In the genomic region with DNA sequence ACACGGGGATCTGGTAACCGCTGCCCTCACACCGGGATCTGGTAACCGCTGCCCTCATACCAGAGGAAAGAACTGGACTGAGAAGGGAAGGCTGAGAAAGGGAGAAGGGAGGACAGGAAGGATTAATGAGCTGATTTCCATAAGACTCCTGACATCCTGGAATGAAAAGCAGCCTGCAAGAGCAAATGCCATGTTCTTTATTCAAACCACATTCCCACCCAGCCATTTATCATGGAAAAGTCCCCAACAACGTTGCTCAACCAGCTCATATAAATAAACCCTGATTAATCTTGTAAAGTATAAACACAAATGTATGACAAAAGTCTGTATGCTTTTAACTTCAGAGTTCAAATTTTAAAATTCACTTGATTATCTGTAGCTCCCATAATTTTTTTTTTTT, we compare ENCODE assay signal across 31 mouse cellular contexts.
DNase-seq lines count a peak whose midpoint lies in the region; ATAC-seq and TF ChIP-seq lines count a peak whose summit lies in the region.
"Had no signal": no experiment of that assay in that cellular context is flagged by ENCODE, and none has a peak within 500 bp of the region (broad histone marks: within the 10 kb centered on the region; RNA-seq: fewer than 3 reads in every experiment).

No protein-coding gene starts in this region.

- no peak overlapping the region for H3K4me3 ChIP-seq in kidney, embryonic 15.5 days (replicated peaks)
- no peak overlapping the region for H3K4me3 ChIP-seq in lung, embryonic 15.5 days
- H3K4me3 ChIP-seq in lung, adult 2 months (replicated peaks; ENCODE audit: extremely low read depth, low read depth, low read length), result no peak overlapping the region
- H3K4me3 ChIP-seq in macrophage (ENCODE audit: inconsistent target), result no peak overlapping the region
- no peak overlapping the region for H3K4me3 ChIP-seq in intestine, postnatal 0 days (ENCODE audit: low read depth, low read length)
- no peak overlapping the region for H3K4me3 ChIP-seq in midbrain, embryonic 15.5 days
- H3K4me3 ChIP-seq: embryonic facial prominence, embryonic 13.5 days; gastrocnemius, adult 2 months; heart, embryonic 12.5 days; hindbrain, embryonic 10.5 days; intestine, embryonic 15.5 days; layer of hippocampus, adult 2 months; limb, embryonic 12.5 days; liver, embryonic 13.5 days; neural tube, embryonic 15.5 days had no signal

- no peak for TF ChIP-seq CTCF in lung, adult 2 months (IDR thresholded peaks at IDR 0.05; ENCODE audit: insufficient read depth, low read length)
- no peak for TF ChIP-seq CTCF in intestine, postnatal 0 days (IDR thresholded peaks at IDR 0.05; ENCODE audit: low read depth)

- no peaks in the 10 kb centered on the region for H3K27me3 ChIP-seq in kidney, embryonic 15.5 days
- H3K27me3 ChIP-seq in lung, embryonic 15.5 days, result no peaks in the 10 kb centered on the region
- no peaks in the 10 kb centered on the region for H3K27me3 ChIP-seq in intestine, postnatal 0 days (replicated peaks; ENCODE audit: control insufficient read depth, insufficient read depth, low read length)
- no peaks in the 10 kb centered on the region for H3K27me3 ChIP-seq in midbrain, embryonic 15.5 days (replicated peaks)
- H3K27me3 ChIP-seq: CH12.LX; embryonic facial prominence, embryonic 13.5 days; heart, embryonic 12.5 days; intestine, embryonic 15.5 days; limb, embryonic 12.5 days; liver, embryonic 13.5 days; neural tube, embryonic 15.5 days had no signal

- no peak overlapping the region for H3K9ac ChIP-seq in kidney, embryonic 15.5 days
- H3K9ac ChIP-seq in lung, embryonic 15.5 days, result no peak overlapping the region
- no peak overlapping the region for H3K9ac ChIP-seq in intestine, postnatal 0 days (ENCODE audit: low read depth, low read length)
- H3K9ac ChIP-seq in midbrain, embryonic 15.5 days, result no peak overlapping the region
- H3K9ac ChIP-seq: embryonic facial prominence, embryonic 13.5 days; heart, embryonic 12.5 days; intestine, embryonic 15.5 days; limb, embryonic 12.5 days; liver, embryonic 13.5 days; neural tube, embryonic 15.5 days had no signal

- ATAC-seq in kidney, embryonic 15.5 days (replicated peaks; ENCODE audit: low FRiP score), result no peak
- no peak for ATAC-seq in lung, embryonic 15.5 days (ENCODE audit: borderline replicate concordance, extremely low read depth, low FRiP score, low TSS enrichment)
- ATAC-seq in intestine, postnatal 0 days, result no peak
- ATAC-seq in midbrain, embryonic 15.5 days (replicated peaks), result no peak
- ATAC-seq: forebrain, embryonic 14.5 days; hindbrain, embryonic 16.5 days; intestine, embryonic 15.5 days had no signal

- peaks cover 70% of the 10 kb centered on the region for H3K4me1 ChIP-seq in kidney, embryonic 15.5 days
- H3K4me1 ChIP-seq in lung, embryonic 15.5 days, result peaks cover 67% of the 10 kb centered on the region
- H3K4me1 ChIP-seq in lung, adult 2 months (ENCODE audit: control insufficient read depth, insufficient read depth, low read length), result peaks cover 46% of the 10 kb centered on the region
- no peaks in the 10 kb centered on the region for H3K4me1 ChIP-seq in intestine, postnatal 0 days (replicated peaks; ENCODE audit: control insufficient read depth, insufficient read depth, low read length)
- peaks cover 9% of the 10 kb centered on the region for H3K4me1 ChIP-seq in midbrain, embryonic 15.5 days

- H3K27ac ChIP-seq in kidney, embryonic 15.5 days, result peak overlapping the region; percentile 79
- peak overlapping the region; percentile 47; the same call in 1 of the 2 replicates for H3K27ac ChIP-seq in lung, embryonic 15.5 days
- peak overlapping the region; percentile 85; the same call in 1 of the 2 replicates for H3K27ac ChIP-seq in macrophage
- H3K27ac ChIP-seq in intestine, postnatal 0 days (ENCODE audit: low read depth, low read length), result no peak overlapping the region
- no peak overlapping the region for H3K27ac ChIP-seq in midbrain, embryonic 15.5 days
- H3K27ac ChIP-seq: embryonic facial prominence, embryonic 13.5 days; gastrocnemius, adult 2 months; hindbrain, embryonic 10.5 days; intestine, embryonic 15.5 days; layer of hippocampus, adult 2 months; limb, embryonic 12.5 days; liver, embryonic 13.5 days; neural tube, embryonic 15.5 days had no signal

- H3K79me2 ChIP-seq in macrophage (ENCODE audit: inconsistent target), result no peaks in the 10 kb centered on the region

- no peaks in the 10 kb centered on the region for H3K9me3 ChIP-seq in kidney, embryonic 15.5 days (replicated peaks)
- H3K9me3 ChIP-seq in lung, embryonic 15.5 days, result no peaks in the 10 kb centered on the region
- H3K9me3 ChIP-seq in intestine, postnatal 0 days (ENCODE audit: control insufficient read depth), result no peaks in the 10 kb centered on the region
- H3K9me3 ChIP-seq in midbrain, embryonic 15.5 days, result no peaks in the 10 kb centered on the region
- H3K9me3 ChIP-seq: embryonic facial prominence, embryonic 13.5 days; heart, embryonic 12.5 days; intestine, embryonic 15.5 days; limb, embryonic 12.5 days; liver, embryonic 13.5 days; neural tube, embryonic 15.5 days had no signal

- H3K36me3 ChIP-seq in kidney, embryonic 15.5 days, result no peaks in the 10 kb centered on the region; the same call in 1 of the 2 replicates
- no peaks in the 10 kb centered on the region for H3K36me3 ChIP-seq in lung, embryonic 15.5 days
- no peaks in the 10 kb centered on the region for H3K36me3 ChIP-seq in macrophage (ENCODE audit: inconsistent target)
- H3K36me3 ChIP-seq in intestine, postnatal 0 days (ENCODE audit: control insufficient read depth, insufficient read depth), result no peaks in the 10 kb centered on the region
- no peaks in the 10 kb centered on the region for H3K36me3 ChIP-seq in midbrain, embryonic 15.5 days (replicated peaks)
- H3K36me3 ChIP-seq: heart, embryonic 12.5 days; intestine, embryonic 15.5 days; neural tube, embryonic 15.5 days had no signal

- no peak for DNase-seq in kidney, postnatal 4 days
- DNase-seq in lung, adult 2 months, result no peak
- peak; percentile 19 for DNase-seq in R1 (ENCODE audit: low read depth, low spot score)
- DNase-seq: adrenal gland, postnatal 14 days; B cell, adult 2 months; cerebellum, adult 8-10 months; cerebellum, postnatal 36 days; embryo, embryonic 11 days; gastrocnemius, adult 2 months; heart, postnatal 10 days; layer of hippocampus, postnatal 36 days; liver, embryonic 13.5 days; right cerebral cortex, adult 18-20 months; thymus, adult 2 months; thymus, postnatal 4 days had no signal

- WGBS in kidney, embryonic 15.5 days, result 42% methylated on average over 5 of the region's 5 CpGs
- 61% methylated on average over 5 of the region's 5 CpGs for WGBS in lung, embryonic 15.5 days
- 74% methylated on average over 5 of the region's 5 CpGs for WGBS in lung, adult 2 months
- WGBS in macrophage (ENCODE audit: missing documents), result 96% methylated on average over 5 of the region's 5 CpGs
- WGBS in intestine, postnatal 0 days, result 87% methylated on average over 5 of the region's 5 CpGs
- WGBS in midbrain, embryonic 15.5 days, result 93% methylated on average over 5 of the region's 5 CpGs

- no peak for TF ChIP-seq POLR2A in lung, adult 2 months (IDR thresholded peaks at IDR 0.05; ENCODE audit: borderline replicate concordance, extremely low read depth, low read depth, low read length)

- no peak overlapping the region for H3K4me2 ChIP-seq in kidney, embryonic 15.5 days
- no peak overlapping the region for H3K4me2 ChIP-seq in lung, embryonic 15.5 days
- H3K4me2 ChIP-seq in intestine, postnatal 0 days (replicated peaks; ENCODE audit: low read depth), result no peak overlapping the region
- no peak overlapping the region for H3K4me2 ChIP-seq in midbrain, embryonic 15.5 days
- H3K4me2 ChIP-seq: embryonic facial prominence, embryonic 13.5 days; heart, embryonic 12.5 days; intestine, embryonic 15.5 days; limb, embryonic 12.5 days; liver, embryonic 13.5 days; midbrain, embryonic 11.5 days; neural tube, embryonic 15.5 days had no signal

Comparison
In these comparisons a context has a peak if more than half of its experiments do, and no peak if none do; other contexts are left out.
1. H3K27ac ChIP-seq: peak in kidney, embryonic 15.5 days (single experiment), lung, embryonic 15.5 days (single experiment) and macrophage (single experiment); none in intestine, postnatal 0 days (single experiment) and midbrain, embryonic 15.5 days (single experiment).